Mouse (Mus musculus) liver, adult 2 months (tissue): ENCODE measurements around the gene Mbnl1.

Source experiments
- CTCF ChIP-seq: fragments of 200-500 bp; IDR thresholded peaks from 2 replicates; pipeline ENCODE4 v1.5.1; 2011; ENCODE audit warnings: low read depth, low read length, control low read depth
- POLR2A ChIP-seq: fragments of 200-500 bp; IDR thresholded peaks from 2 replicates; pipeline ENCODE4 v1.6.1; 2011; ENCODE audit warnings: low read length, control low read depth; ENCODE audit not compliant: insufficient read depth; ENCODE audit errors: extremely low read depth

- TF ChIP-seq CTCF (no peak), POLR2A (no peak)
Observed at GRCm38 (mm10) chr3:60551650-60552049, 79.0 kb downstream of the Mbnl1 start.
